Mouse (Mus musculus) kidney, postnatal 0 days (tissue): Measurements from ENCODE around the gene Fbn1. TPM values are rescaled to one million over a fixed set of nuclear protein-coding genes. Genes with fewer than 3 reads are reported as not detected.

ENCODE experiments used
- ATAC-seq: fragments of 200-750 bp; cut with Nextera tagmentation; replicated peaks from 2 replicates; pipeline ENCODE4 v1.8.0; 2017; ENCODE audit warnings: low read depth, moderate number of reproducible peaks, moderate TSS enrichment, moderate library complexity; ENCODE audit not compliant: low FRiP score
- DNase-seq: peaks from one replicate; pipeline ENCODE4 v3.0.0-alpha.2; 2016; ENCODE audit warnings: low spot score
- H3K27ac ChIP-seq: fragments of 300-500 bp; sonication (generic); 2 replicates; pipeline ENCODE4 v1.5.1; 2014; ENCODE audit warnings: mild to moderate bottlenecking
- H3K27me3 ChIP-seq: fragments of 300-500 bp; sonication (generic); 2 replicates; pipeline ENCODE4 v1.6.1; 2014; ENCODE audit warnings: low read length, mixed read lengths; ENCODE audit not compliant: insufficient read depth
- H3K36me3 ChIP-seq: fragments of 300-500 bp; sonication (generic); 2 replicates; pipeline ENCODE4 v1.6.1; 2014; ENCODE audit warnings: low read length, mixed read lengths; ENCODE audit not compliant: insufficient read depth
- H3K4me1 ChIP-seq: fragments of 300-500 bp; sonication (generic); replicated peaks from 2 replicates; pipeline ENCODE4 v1.6.1; 2014; ENCODE audit warnings: antibody characterized with exemption, low read length, mixed read lengths; ENCODE audit not compliant: insufficient read depth
- H3K4me2 ChIP-seq: fragments of 300-500 bp; sonication (generic); 2 replicates; pipeline ENCODE4 v1.6.1; 2014; ENCODE audit warnings: mild to moderate bottlenecking, low read length, moderate library complexity, mixed read lengths
- H3K4me3 ChIP-seq: fragments of 300-500 bp; sonication (generic); replicated peaks from 2 replicates; pipeline ENCODE4 v1.5.1; 2014; ENCODE audit warnings: low read depth, low read length
- H3K9ac ChIP-seq: fragments of 300-500 bp; sonication (generic); 2 replicates; pipeline ENCODE4 v1.6.1; 2014; ENCODE audit warnings: low read depth, low read length
- H3K9me3 ChIP-seq: fragments of 300-500 bp; sonication (generic); replicated peaks from 2 replicates; pipeline ENCODE4 v1.6.1; 2016; ENCODE audit warnings: low read length, inconsistent platforms, mixed read lengths
- CTCF ChIP-seq: IDR thresholded peaks from 2 replicates; pipeline ENCODE4 v1.5.1; 2016; ENCODE audit warnings: antibody characterized with exemption, low read depth, mild to moderate bottlenecking, moderate library complexity
- WGBS: fragments of 180-500 bp; shearing (Covaris S2); extraction: QIAGEN DNeasy Blood & Tissue Kit; methylation state at CpG from one replicate; pipeline ENCODE4 v1.1.7; 2014; 5-methylcytosine and 5-hydroxymethylcytosine counted together
- polyA plus RNA-seq: library from polyadenylated mRNA; unstranded; fragments of >200 nt; fragmentation: Nextera tagmentation; extraction: Ambion mirVana; gene quantifications from 2 replicates; pipeline ENCODE4 v1.2.1, GENCODE M21; 2015

Gene Fbn1
- polyA plus RNA-seq, 1 experiment from 2014 or later = 13.2 TPM

DNA sequence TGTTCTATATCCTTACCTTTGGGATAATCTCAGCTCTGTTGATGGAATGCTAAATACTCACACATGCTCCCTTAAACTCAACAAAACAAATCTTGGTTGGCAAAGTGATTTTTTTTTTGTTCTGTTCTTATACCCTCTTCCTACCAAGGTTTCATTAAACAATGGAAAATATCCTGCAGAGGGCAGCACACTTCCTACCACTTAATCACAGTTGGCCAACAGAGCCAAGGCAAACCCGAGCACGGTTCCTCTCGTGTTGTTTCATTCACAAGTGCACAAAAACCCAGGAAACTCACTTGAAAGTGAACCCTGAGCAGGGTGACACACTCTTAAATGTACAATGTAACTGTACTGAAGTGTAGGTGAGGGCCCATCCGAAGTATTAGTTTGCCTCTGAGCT lies 173.6 kb downstream of the Fbn1 start:
- DNase-seq = peak; percentile 40
- 65% methylated on average over 4 of the region's 4 CpGs for WGBS

DNA sequence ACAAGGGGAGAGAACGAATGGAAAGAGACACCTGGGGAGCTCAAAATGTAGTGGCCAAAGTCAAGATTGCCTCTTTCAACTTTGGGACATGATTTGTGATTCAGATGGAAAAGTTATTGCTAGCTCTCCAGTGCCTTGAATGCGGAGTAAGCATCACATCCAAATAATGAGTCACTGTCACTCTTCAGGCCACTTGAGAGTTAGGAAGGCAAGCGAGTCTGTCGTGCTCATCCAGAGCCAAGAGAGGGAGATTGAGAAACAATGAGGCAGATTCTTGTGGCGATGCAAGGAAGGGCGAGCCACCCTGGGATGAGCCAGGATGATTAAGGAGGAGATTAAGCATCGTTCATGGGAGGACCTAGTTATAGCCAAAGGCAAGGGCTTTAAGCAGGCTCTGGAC lies 176.2 kb downstream of the Fbn1 start:
- TF ChIP-seq CTCF = no peak
- ATAC-seq (no peak), DNase-seq (no peak)
- H3K27me3 ChIP-seq = no peaks in the 10 kb centered on the region
- no peaks in the 10 kb centered on the region for H3K4me1 ChIP-seq
- 91% methylated on average over 7 of the region's 7 CpGs for WGBS
- H3K9ac ChIP-seq = no peak overlapping the region
- no peak overlapping the region for H3K4me2 ChIP-seq
- no peak overlapping the region for H3K27ac ChIP-seq
- H3K9me3 ChIP-seq = no peaks in the 10 kb centered on the region
- H3K36me3 ChIP-seq = 0 out of 2 replicates have a peak, but pooled peaks cover 4% of the 10 kb centered on the region
- H3K4me3 ChIP-seq = no peak overlapping the region

More for the DNA sequence above, 173.6 kb downstream of the Fbn1 start:
- H3K4me3 ChIP-seq = no peak overlapping the region
- H3K9me3 ChIP-seq = no peaks in the 10 kb centered on the region
- ATAC-seq = no peak
- TF ChIP-seq CTCF = peak; percentile 61
- peaks cover 6% of the 10 kb centered on the region; the same call in 1 of the 2 replicates for H3K36me3 ChIP-seq
- H3K4me1 ChIP-seq = no peaks in the 10 kb centered on the region
- no peak overlapping the region for H3K9ac ChIP-seq
- H3K27ac ChIP-seq = no peak overlapping the region
- no peaks in the 10 kb centered on the region for H3K27me3 ChIP-seq
- H3K4me2 ChIP-seq = no peak overlapping the region

DNA sequence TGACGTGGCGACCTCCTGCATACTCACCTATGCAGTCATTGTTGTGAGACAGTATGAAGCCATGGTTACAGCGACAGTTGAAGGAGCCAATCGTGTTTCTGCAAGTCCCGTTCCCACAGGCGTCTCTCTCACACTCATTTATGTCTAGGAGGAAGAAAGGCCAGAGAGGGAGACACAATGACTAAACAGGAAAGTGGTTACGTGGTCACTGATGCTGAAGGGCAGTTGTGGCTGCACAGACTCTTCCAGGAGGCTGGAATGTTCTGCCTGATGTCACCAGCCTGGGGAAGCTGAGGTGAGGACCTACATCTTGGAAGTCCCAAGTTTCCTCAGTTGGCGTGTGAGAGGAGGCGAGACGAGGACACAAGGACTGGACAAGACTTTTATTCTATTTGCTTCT lies 177.3 kb downstream of the Fbn1 start:
- no peak for DNase-seq
- no peak for ATAC-seq
- H3K36me3 ChIP-seq = 0 out of 2 replicates have a peak, but pooled peaks cover 3% of the 10 kb centered on the region
- H3K27ac ChIP-seq = no peak overlapping the region
- no peak overlapping the region for H3K4me3 ChIP-seq
- no peak for TF ChIP-seq CTCF
- H3K27me3 ChIP-seq = no peaks in the 10 kb centered on the region
- WGBS = 92% methylated on average over 10 of the region's 10 CpGs
- no peak overlapping the region for H3K9ac ChIP-seq
- no peak overlapping the region for H3K4me2 ChIP-seq
- no peaks in the 10 kb centered on the region for H3K4me1 ChIP-seq
- no peaks in the 10 kb centered on the region for H3K9me3 ChIP-seq

DNA sequence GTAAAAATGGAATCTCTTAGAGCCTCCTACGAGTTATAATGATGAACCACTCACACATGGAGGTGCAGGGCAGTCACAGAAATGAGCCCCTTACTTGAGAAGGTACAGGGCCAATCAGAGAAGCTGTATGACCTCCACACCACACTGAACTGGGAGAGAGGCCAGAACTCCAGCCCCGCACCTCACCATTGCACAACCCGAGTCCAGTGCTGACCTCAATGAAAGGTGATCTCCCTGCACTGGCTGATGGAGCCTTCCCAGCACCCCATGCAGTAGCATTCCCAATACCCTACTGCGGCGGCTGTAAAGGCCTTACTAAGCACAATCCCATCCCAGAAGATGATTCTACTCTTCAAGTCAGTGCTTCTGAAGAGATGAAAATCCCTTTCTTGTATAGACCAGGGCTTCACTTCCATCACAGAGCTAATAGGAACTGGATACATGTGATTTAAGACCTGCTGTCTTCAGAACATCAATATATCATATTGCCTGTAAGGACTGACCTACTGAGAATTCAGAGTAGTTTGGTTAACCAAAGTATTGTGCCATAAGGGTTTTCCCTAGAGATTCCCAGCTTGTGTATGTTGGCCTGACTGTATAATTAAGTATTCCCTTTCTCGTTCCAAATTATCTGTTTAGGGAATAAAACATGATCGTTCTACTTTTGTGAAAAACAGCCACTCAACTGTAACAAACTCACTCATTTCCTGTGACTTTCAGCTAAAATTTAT lies 182.5 kb downstream of the Fbn1 start:
- H3K9me3 ChIP-seq = no peaks in the 10 kb centered on the region
- H3K36me3 ChIP-seq = 0 out of 2 replicates have a peak, but pooled peaks cover 8% of the 10 kb centered on the region
- no peaks in the 10 kb centered on the region for H3K27me3 ChIP-seq
- peaks cover 4% of the 10 kb centered on the region; the same call in 1 of the 2 replicates for H3K4me1 ChIP-seq
- ATAC-seq (no peak), DNase-seq (peak; percentile 57)
- WGBS = 53% methylated on average over 7 of the region's 7 CpGs
- no peak overlapping the region for H3K4me2 ChIP-seq
- no peak overlapping the region for H3K4me3 ChIP-seq
- no peak overlapping the region for H3K27ac ChIP-seq
- TF ChIP-seq CTCF = no peak
- H3K9ac ChIP-seq = no peak overlapping the region

DNA sequence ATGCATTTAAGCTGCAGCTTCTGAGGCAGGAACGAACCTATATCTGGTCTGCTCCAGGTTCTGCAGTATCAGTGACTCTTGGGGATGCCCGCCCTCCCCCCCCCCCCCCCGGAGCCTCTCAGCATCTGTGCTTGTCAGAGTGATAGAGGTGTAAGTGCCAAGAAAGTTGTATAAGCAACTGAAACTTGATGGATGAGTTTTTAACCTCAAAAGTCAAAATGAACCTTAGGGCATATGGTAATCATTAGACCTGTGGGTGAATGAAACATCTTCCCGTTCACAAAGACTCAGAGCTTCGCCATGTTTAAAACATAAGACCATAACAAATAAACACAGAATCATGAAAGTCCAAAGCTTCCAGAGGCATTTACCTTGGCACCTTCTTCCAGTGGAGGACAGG lies 183.3 kb downstream of the Fbn1 start:
- ATAC-seq (no peak), DNase-seq (no peak)
- WGBS = 71% methylated on average over 4 of the region's 5 CpGs
- H3K4me3 ChIP-seq = no peak overlapping the region
- H3K27me3 ChIP-seq = no peaks in the 10 kb centered on the region
- H3K27ac ChIP-seq = no peak overlapping the region
- H3K9me3 ChIP-seq = no peaks in the 10 kb centered on the region
- no peak overlapping the region for H3K9ac ChIP-seq
- no peak overlapping the region for H3K4me2 ChIP-seq
- H3K36me3 ChIP-seq = 0 out of 2 replicates have a peak, but pooled peaks cover 8% of the 10 kb centered on the region
- TF ChIP-seq CTCF = no peak
- H3K4me1 ChIP-seq = peaks cover 4% of the 10 kb centered on the region; the same call in 1 of the 2 replicates

DNA sequence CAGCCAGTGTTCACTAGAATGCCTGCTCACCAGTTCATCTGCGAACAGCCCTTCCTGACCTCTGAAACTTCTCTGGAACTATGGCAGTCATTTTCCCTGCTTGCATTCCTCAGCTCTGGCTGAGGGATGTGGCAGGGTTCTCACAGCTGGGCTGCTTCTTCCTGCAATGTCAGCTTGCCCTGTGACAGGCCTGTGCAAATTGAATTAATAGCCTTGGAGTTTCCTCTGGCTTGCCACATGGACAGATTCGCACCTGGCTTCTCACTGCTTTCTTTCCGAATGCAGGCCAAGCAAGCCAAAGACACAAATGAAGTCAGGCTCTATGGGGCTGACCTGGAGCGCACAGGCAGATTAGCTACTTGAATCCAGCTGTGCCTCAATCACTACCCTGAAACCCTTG lies 184.4 kb downstream of the Fbn1 start:
- 22% methylated on average over 4 of the region's 4 CpGs for WGBS
- ATAC-seq = no peak
- no peak overlapping the region for H3K9ac ChIP-seq
- peaks cover 4% of the 10 kb centered on the region; the same call in 1 of the 2 replicates for H3K4me1 ChIP-seq
- no peaks in the 10 kb centered on the region for H3K9me3 ChIP-seq
- no peak overlapping the region for H3K4me3 ChIP-seq
- TF ChIP-seq CTCF = no peak
- no peak overlapping the region for H3K27ac ChIP-seq
- peak; percentile 49 for DNase-seq
- H3K36me3 ChIP-seq = 0 out of 2 replicates have a peak, but pooled peaks cover 8% of the 10 kb centered on the region
- no peaks in the 10 kb centered on the region for H3K27me3 ChIP-seq
- no peak overlapping the region for H3K4me2 ChIP-seq
